Mouse (Mus musculus) liver, adult 2 months (tissue): ENCODE data around the gene Ptpn14. TPM values are rescaled to one million over a fixed set of nuclear protein-coding genes. Genes with fewer than 3 reads are reported as not detected.
A peak's percentile ranks its signal among the peaks of the same experiment; 100 is the strongest.

Experiments
- DNase-seq: peaks from one replicate; pipeline ENCODE4 v3.0.0-alpha.2; 2011; ENCODE audit warnings: low read depth, low spot score; ENCODE audit errors: extremely low read depth
- H3K27ac ChIP-seq: fragments of 200-500 bp; replicated peaks from 2 replicates; pipeline ENCODE4 v1.5.1; 2012; ENCODE audit warnings: low read depth, mild to moderate bottlenecking, control low read depth, inconsistent platforms, low read length; ENCODE audit not compliant: insufficient read depth
- H3K27me3 ChIP-seq: fragments of 200-500 bp; 2 replicates; pipeline ENCODE4 v1.6.1; 2012; ENCODE audit warnings: mild to moderate bottlenecking, moderate library complexity, low read length, inconsistent platforms; ENCODE audit not compliant: control insufficient read depth, insufficient read depth
- H3K36me3 ChIP-seq: fragments of 200-500 bp; 2 replicates; pipeline ENCODE4 v1.6.1; 2012; ENCODE audit warnings: low read length, inconsistent platforms; ENCODE audit not compliant: control insufficient read depth, insufficient read depth
- H3K4me1 ChIP-seq: fragments of 200-500 bp; 2 replicates; pipeline ENCODE4 v1.6.1; 2011; ENCODE audit warnings: low read length; ENCODE audit not compliant: control insufficient read depth, insufficient read depth
- H3K4me3 ChIP-seq: fragments of 200-500 bp; 2 replicates; pipeline ENCODE4 v1.5.1; 2011; ENCODE audit warnings: low read depth, mild to moderate bottlenecking, control low read depth, low read length, moderate library complexity; ENCODE audit not compliant: insufficient read depth
- H3K79me2 ChIP-seq: fragments of 200-500 bp; 2 replicates; pipeline ENCODE4 v1.6.1; 2012; ENCODE audit warnings: inconsistent platforms, mild to moderate bottlenecking, low read length, moderate library complexity; ENCODE audit not compliant: control insufficient read depth, insufficient read depth
- H3K9ac ChIP-seq: fragments of 200-500 bp; 2 replicates; pipeline ENCODE4 v1.6.1; 2012; ENCODE audit warnings: low read depth, mild to moderate bottlenecking, control low read depth, inconsistent platforms, low read length
- CTCF ChIP-seq: fragments of 200-500 bp; IDR thresholded peaks from 2 replicates; pipeline ENCODE4 v1.5.1; 2011; ENCODE audit warnings: low read depth, low read length, control low read depth
- POLR2A ChIP-seq: fragments of 200-500 bp; IDR thresholded peaks from 2 replicates; pipeline ENCODE4 v1.6.1; 2011; ENCODE audit warnings: low read length, control low read depth; ENCODE audit not compliant: insufficient read depth; ENCODE audit errors: extremely low read depth
- WGBS: fragments of 180-500 bp; shearing (Covaris S2); methylation state at CpG from one replicate; pipeline ENCODE4 v1.1.7; 2018; 5-methylcytosine and 5-hydroxymethylcytosine counted together
- polyA plus RNA-seq: library from polyadenylated mRNA; depleted of rRNA; stranded (reverse); fragments of >200 nt; gene quantifications from 2 replicates; pipeline ENCODE4 v1.2.3, GENCODE M21; 2012
- total RNA-seq: library from RNA; depleted of rRNA; stranded (reverse); fragments of >200 nt; gene quantifications from 2 replicates; pipeline ENCODE4 v1.2.3, GENCODE M21; 2014

The Ptpn14 gene
- total and polyA plus RNA-seq, 2 experiments, result 0.55 to 0.74 TPM

DNA sequence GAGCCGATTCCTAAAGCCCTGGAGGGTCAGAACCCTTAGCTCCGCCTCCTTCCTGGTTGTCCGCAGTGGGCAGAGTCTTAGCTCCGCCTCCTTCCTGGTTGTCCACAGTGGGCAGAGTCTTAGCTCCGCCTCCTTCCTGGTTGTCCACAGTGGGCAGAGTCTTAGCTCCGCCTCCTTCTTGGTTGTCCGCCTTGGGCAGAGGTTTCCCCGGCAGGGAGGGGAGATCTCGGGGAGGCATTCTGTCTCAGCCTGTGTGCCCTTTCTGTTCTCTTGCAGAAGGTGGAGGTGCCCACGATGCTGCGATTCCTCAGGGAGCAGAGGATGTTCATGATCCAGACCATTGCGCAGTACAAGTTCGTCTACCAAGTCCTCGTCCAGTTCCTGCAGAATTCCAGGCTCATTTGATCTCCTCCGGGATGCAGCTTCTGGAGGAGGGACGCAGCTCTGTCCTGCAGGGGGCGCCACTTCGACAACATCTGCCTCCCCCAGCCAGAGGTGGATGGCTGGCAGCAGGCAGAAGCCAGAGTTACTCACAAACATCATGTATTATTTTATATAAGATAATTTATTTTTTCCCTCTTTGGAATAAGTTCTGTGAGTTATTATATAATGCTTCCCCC lies 141.7 kb downstream of the Ptpn14 start:
- 90% methylated on average over 18 of the region's 18 CpGs for WGBS
- Histone ChIP-seq H3K9ac (no peak overlapping the region), H3K79me2 (no peaks in the 10 kb centered on the region), H3K27ac (no peak overlapping the region), H3K27me3 (no peaks in the 10 kb centered on the region), H3K36me3 (no peaks in the 10 kb centered on the region), H3K4me3 (no peak overlapping the region), H3K4me1 (peaks cover 8% of the 10 kb centered on the region; the same call in 1 of the 2 replicates)
- no peak for TF ChIP-seq POLR2A
- TF ChIP-seq CTCF, result peak; percentile 56
- no peak for DNase-seq

DNA sequence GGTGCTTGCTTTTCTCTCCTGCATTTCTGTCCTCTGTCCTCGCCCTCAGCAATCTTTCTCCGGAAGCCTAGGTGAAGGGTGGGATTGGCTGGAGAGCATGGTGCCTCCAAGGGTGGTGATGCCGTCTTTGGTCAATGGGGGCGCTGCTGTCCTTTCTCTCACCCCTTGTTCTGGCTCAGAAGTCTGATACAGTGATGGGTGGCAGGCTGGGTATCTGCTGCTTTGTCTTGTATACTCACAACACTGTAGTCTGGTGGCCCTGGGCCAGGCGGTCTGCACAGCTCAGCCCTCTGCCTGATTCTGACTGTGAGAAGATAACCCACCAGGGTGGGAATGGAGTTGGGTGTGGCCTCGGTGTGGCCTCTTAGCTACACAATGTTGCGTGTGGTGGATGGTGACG lies 142.5 kb downstream of the Ptpn14 start:
- Histone ChIP-seq H3K4me3 (no peak overlapping the region), H3K27ac (no peak overlapping the region), H3K27me3 (no peaks in the 10 kb centered on the region), H3K4me1 (peaks cover 8% of the 10 kb centered on the region; the same call in 1 of the 2 replicates), H3K36me3 (no peaks in the 10 kb centered on the region), H3K9ac (no peak overlapping the region), H3K79me2 (no peaks in the 10 kb centered on the region)
- TF ChIP-seq POLR2A, result no peak
- TF ChIP-seq CTCF, result peak; percentile 37; the same call in 1 of the 2 replicates
- DNase-seq, result no peak
- 83% methylated on average over 8 of the region's 8 CpGs for WGBS

DNA sequence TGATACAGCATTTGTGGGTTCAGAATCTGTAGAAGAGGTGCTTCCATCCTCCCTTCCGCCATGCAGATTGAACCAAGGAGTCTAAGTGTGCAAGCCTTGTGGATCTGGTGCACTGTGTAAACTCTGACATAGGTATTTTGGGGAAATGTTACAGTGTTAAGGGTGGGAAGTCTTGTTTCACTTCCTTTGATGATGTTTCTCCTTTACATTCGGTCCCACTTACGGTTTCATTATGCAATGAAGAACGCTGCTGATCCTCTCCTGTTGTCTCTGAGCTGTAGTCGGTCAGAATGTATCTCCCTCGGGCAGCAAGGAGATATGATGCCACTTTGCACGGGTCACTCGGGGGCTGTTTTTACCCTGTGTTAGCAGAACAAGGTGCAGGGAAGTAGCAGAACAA lies 143.6 kb downstream of the Ptpn14 start:
- no peak for DNase-seq
- H3K27ac ChIP-seq, result no peak overlapping the region
- H3K79me2 ChIP-seq, result no peaks in the 10 kb centered on the region
- H3K36me3 ChIP-seq, result no peaks in the 10 kb centered on the region
- H3K9ac ChIP-seq, result no peak overlapping the region
- H3K27me3 ChIP-seq, result no peaks in the 10 kb centered on the region
- H3K4me1 ChIP-seq, result peaks cover 8% of the 10 kb centered on the region; the same call in 1 of the 2 replicates
- 84% methylated on average over 8 of the region's 8 CpGs for WGBS
- TF ChIP-seq CTCF (no peak), POLR2A (no peak)
- no peak overlapping the region for H3K4me3 ChIP-seq

DNA sequence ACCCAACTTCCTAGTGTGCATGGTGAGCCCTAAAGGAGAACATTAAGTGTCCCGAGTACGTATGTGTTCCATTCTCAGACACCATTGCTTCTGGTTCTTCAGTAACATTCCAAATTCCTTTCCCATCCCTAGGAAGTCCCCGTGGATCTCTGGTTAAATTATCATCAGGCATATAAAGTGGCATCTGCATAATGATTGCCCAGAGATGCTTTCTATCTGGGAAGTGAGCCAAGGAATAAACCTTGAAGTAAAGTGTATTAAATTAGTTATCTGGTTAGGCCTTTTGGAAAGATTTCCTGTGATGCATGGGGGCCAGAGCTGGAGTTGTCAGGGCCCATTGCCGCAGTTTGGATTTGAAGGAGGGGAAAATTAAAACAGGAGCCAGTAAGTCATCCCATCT lies 144.0 kb downstream of the Ptpn14 start:
- peaks cover 4% of the 10 kb centered on the region; the same call in 1 of the 2 replicates for H3K4me1 ChIP-seq
- H3K4me3 ChIP-seq, result no peak overlapping the region
- 81% methylated on average over 4 of the region's 4 CpGs for WGBS
- no peaks in the 10 kb centered on the region for H3K27me3 ChIP-seq
- H3K79me2 ChIP-seq, result no peaks in the 10 kb centered on the region
- TF ChIP-seq POLR2A (no peak), CTCF (no peak)
- no peak overlapping the region for H3K9ac ChIP-seq
- H3K27ac ChIP-seq, result no peak overlapping the region
- H3K36me3 ChIP-seq, result no peaks in the 10 kb centered on the region
- no peak for DNase-seq

DNA sequence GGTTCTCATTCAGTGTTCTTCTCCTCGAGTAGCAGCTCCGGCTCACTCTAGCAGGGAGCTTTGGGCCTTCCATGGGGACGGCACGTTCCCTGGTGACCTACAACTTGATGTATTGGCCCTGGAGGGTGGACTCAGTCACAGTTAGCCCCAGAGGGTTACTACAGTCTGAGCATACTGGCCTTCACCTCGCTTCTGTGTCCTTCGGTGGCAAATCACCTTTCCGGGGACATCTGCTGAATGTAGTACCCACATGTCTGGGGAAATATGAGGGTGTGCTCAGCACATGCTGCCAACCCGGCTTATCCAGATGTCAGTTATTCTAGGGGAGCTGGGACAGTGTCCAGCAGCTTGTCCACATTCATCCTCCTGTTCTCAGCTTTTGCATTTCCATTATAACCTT lies 145.5 kb downstream of the Ptpn14 start:
- Histone ChIP-seq H3K4me3 (no peak overlapping the region), H3K79me2 (no peaks in the 10 kb centered on the region), H3K36me3 (no peaks in the 10 kb centered on the region), H3K27ac (no peak overlapping the region), H3K4me1 (no peaks in the 10 kb centered on the region), H3K9ac (no peak overlapping the region), H3K27me3 (no peaks in the 10 kb centered on the region)
- WGBS, result 87% methylated on average over 8 of the region's 8 CpGs
- TF ChIP-seq POLR2A (no peak), CTCF (no peak)
- no peak for DNase-seq

DNA sequence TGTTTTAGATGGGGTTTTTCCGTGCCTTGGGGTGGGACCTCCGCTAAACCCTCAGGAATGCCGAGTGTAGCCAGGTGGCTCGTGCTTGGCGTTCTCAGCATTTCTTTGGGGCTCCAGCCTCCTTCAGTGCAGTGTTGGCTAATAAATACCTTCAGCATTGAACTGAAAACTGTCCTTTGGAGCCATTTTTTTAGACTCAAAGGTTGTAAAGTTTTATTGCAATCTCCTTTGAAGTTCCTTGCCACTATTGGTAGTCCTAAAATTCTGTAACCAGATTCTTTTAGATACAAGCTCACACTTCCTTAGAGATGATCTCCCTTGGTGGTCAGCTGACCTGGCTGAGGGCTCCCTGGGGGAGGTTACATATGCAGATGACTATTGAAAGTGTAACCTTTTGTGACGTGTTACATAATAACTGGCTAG lies 147.4 kb downstream of the Ptpn14 start:
- Histone ChIP-seq H3K36me3 (no peaks in the 10 kb centered on the region), H3K4me3 (no peak overlapping the region), H3K27me3 (no peaks in the 10 kb centered on the region), H3K9ac (no peak overlapping the region), H3K27ac (no peak overlapping the region), H3K79me2 (no peaks in the 10 kb centered on the region), H3K4me1 (no peaks in the 10 kb centered on the region)
- 37% methylated on average over 6 of the region's 6 CpGs for WGBS
- no peak for DNase-seq
- no peak for TF ChIP-seq CTCF
- TF ChIP-seq POLR2A, result no peak
